Mouse (Mus musculus) v-Abl transformed pro-B cells (cell line): ENCODE data around the gene Poc1b.

ENCODE experiments used
- in situ Hi-C, 2 experiments: fragments of 400-800 bp; cut with MboI; formaldehyde crosslinking; loops; one replicate each; pipeline ENCODE4 v1.15.1; 2025; ENCODE audit not compliant: unreplicated experiment in 2 of 2

The Poc1b gene

DNA sequence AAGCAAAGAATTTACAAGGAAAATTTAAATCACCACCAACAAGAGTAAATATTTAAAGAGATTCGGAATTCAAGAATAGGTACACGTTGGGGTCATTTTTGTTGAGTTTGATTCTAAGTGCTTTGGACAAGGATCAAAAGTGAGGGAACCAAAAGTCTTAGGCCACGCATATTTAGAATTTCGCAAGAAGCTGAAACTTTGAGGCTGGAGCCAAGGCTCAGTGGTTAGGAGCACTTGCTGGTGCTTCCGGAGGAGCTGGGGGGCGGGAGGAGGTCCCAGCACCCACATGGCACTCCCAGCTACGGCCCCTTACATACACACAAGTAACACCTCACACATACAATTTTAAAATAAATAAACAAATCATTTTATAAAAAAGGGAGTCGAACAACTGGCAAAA, 39.8 kb downstream of the Poc1b start:
- in situ Hi-C loops = loop anchor here (5.0 to 25.0 kb wide), 3 partner anchors 39 to 1541 kb away; partner anchors contain the start of genes Galnt4 (in 2 of the 2), Poc1b (in 2 of the 2) and Atp2b1 (in 1 of the 2)

GRCm38 (mm10) chr10:99150016-99150415, 43.2 kb downstream of the Poc1b start:
- in situ Hi-C loops = loop anchor here in 1 of 2 experiments (10.0 kb wide), 1 partner anchor 1435 kb away; no protein-coding TSS in a partner anchor

- in situ Hi-C loops = loop anchor here in 1 of 2 experiments (10.0 kb wide), 1 partner anchor 1437 kb away; no protein-coding TSS in a partner anchor
Observed at GRCm38 (mm10) chr10:99151580-99151979, 44.7 kb downstream of the Poc1b start.

DNA sequence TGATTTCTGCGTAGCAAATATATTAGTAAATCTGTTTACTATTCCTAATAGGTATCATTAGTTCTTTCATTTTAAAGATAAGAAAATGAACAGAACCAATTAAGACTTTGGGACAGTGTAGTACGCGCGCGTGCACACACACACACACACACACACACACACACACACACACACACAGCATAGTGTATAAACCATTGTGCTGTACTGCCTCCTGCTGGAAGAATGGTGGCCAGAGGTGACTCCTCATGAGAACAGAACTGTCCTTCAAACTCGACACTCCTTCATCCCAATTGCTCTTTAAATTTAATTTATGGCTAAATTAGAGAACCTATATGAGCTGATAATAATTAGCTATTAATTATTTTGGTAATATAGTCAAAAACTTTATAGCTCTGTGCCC, 45.2 kb downstream of the Poc1b start:
- in situ Hi-C loops = loop anchor here in 1 of 2 experiments (10.0 kb wide), 1 partner anchor 1437 kb away; no protein-coding TSS in a partner anchor

- in situ Hi-C loops = loop anchor here (5.0 to 10.0 kb wide), 2 partner anchors 1440 to 1442 kb away; no protein-coding TSS in a partner anchor
Observed at GRCm38 (mm10) chr10:99154635-99155034, 47.8 kb downstream of the Poc1b start.

DNA sequence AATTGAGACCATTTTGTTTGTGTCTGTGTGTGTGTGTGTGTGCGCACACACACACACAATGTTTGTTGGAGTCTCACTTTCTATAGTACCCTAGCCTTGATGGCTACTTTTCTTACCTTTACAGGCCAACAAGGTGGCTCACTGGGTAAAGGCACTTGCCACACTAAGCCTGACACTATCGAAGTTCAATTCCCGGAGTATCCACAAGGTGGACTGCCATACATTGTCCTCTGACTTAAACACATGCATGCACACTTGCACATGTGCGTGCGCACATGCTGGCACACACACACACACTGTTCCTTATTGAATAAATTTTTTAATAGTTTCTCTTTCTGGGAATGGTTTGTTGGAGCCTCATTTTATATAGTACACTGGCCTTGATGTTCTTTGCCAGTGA, 50.0 kb downstream of the Poc1b start:
- in situ Hi-C loops = loop anchor here (5.0 to 10.0 kb wide), 2 partner anchors 1442 to 1445 kb away; no protein-coding TSS in a partner anchor

DNA sequence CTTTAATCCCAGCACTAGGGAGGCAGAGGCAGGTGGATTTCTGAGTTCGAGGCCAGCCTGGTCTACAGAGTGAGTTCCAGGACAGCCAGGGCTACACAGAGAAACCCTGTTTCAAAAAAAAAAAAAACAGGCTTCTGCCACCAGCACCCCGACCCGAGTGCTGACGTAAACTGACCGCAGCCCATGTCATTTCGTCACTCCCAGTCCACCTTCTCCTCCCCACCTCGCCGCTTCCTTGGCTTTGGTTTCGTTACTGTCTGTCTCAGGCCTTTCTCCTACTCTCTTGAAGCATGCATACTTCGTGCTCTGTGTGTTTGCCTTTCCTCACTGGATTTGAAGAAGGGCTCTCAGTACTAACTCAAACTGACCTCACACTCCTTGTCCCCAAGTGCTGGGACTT, 50.9 kb downstream of the Poc1b start:
- in situ Hi-C loops = loop anchor here (5.0 to 10.0 kb wide), 2 partner anchors 1443 to 1445 kb away; no protein-coding TSS in a partner anchor

DNA sequence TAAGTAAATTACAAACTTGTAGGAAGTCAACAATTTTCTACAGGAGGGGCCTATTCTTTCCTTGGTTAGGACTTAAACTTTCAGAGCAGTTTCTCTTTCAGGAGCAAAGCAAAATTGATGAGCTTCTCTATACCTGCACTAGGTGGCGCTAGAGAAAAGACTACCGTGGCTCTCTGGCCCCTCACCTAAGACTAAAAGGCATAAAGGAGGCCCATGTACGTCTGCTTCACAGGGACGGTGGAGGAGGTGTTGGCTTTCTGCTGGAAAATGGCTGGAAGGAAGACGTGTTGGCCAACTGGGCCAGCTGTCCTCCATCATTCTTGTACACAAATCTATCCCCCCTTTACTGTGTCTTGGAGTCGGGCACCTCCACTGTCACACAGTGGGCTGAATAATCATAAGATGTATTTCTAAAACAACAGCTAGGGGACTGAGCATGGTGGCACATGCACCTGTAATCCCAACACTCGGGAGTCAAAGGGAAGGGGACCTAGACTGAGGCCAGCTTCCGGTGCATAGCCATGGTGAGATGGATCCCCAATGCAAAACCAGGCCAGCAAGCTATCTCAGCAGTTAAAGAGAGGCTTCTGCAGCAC, 55.2 kb downstream of the Poc1b start:
- in situ Hi-C loops = loop anchor here (5.0 to 10.0 kb wide), 3 partner anchors 415 to 1313 kb away; no protein-coding TSS in a partner anchor

DNA sequence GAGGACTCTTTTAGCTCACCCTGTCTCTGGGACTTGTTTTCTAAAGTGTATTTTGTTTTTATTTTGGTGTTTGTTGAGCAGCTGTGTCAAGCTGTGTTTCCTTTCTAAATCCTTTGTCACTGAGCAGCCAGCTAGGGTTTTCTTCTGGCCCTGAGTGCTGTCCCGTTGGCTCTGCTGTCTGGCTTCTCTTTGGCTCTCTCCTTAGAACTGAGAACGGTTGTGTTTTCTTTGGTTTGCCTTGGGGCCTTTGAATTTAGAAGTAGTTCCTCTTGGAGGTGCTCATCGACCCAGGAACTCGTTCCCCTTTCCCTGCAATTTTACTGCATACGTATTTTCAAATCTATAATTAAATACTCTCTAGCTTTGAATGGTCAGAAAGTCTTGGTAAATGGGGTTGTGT, 56.2 kb downstream of the Poc1b start:
- in situ Hi-C loops = loop anchor here (5.0 to 10.0 kb wide), 3 partner anchors 414 to 1312 kb away; no protein-coding TSS in a partner anchor

- in situ Hi-C loops = loop anchor here (5.0 to 10.0 kb wide), 3 partner anchors 412 to 1310 kb away; no protein-coding TSS in a partner anchor
Observed at GRCm38 (mm10) chr10:99164871-99165477, 58.1 kb downstream of the Poc1b start.

- in situ Hi-C loops = loop anchor here in 1 of 2 experiments (10.0 kb wide), 1 partner anchor 1309 kb away; no protein-coding TSS in a partner anchor
Observed at GRCm38 (mm10) chr10:99165751-99166282, 59.0 kb downstream of the Poc1b start.

- in situ Hi-C loops = loop anchor here in 1 of 2 experiments (10.0 kb wide), 1 partner anchor 1308 kb away; no protein-coding TSS in a partner anchor
Observed at GRCm38 (mm10) chr10:99166392-99166791, 59.6 kb downstream of the Poc1b start.

- in situ Hi-C loops = loop anchor here in 1 of 2 experiments (10.0 kb wide), 1 partner anchor 1306 kb away; no protein-coding TSS in a partner anchor
Observed at GRCm38 (mm10) chr10:99168404-99168803, 61.6 kb downstream of the Poc1b start.

- in situ Hi-C loops = loop anchor here in 1 of 2 experiments (10.0 kb wide), 1 partner anchor 1306 kb away; no protein-coding TSS in a partner anchor
Observed at GRCm38 (mm10) chr10:99168840-99169764, 62.3 kb downstream of the Poc1b start.

- in situ Hi-C loops = loop anchor here (5.0 to 10.0 kb wide), 2 partner anchors 93 to 1305 kb away; partner anchors contain the start of gene Dusp6 (in 1 of the 2)
Observed at GRCm38 (mm10) chr10:99169765-99170129, 62.9 kb downstream of the Poc1b start.

DNA sequence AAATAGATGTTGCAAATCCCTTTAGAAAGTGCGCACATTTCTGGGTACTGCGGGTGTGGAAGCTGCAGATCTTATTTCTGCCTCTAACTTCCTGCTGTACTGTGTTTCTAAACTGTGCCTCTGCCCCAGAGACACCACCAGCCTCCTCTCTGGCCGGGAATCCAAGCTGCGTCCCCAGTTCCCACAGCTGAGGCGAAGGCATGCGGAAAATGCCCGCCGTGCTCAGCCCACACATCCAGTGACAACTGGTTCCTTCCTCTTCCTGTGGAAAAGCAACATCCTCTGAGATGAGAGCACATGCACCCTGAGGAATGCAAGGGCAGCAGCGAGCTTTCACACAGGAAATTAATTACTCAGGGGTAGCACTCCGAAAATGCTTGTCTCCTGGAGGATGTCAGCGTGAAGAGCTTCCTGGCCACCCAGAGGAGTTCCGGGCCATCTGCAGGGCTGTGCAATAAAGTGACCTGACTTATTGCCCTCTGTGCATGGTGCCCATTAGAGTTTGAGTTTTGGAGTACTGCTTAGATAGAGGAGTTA, 65.2 kb downstream of the Poc1b start:
- in situ Hi-C loops = loop anchor here in 1 of 2 experiments (5.0 kb wide), 1 partner anchor 90 kb away; the partner anchor contains the start of gene Dusp6

GRCm38 (mm10) chr10:99172906-99173507, 66.2 kb downstream of the Poc1b start:
- in situ Hi-C loops = loop anchor here in 1 of 2 experiments (5.0 kb wide), 1 partner anchor 89 kb away; the partner anchor contains the start of gene Dusp6

GRCm38 (mm10) chr10:99176911-99177310, 70.1 kb downstream of the Poc1b start:
- in situ Hi-C loops = no loop called here

- in situ Hi-C loops = no loop called here
Observed at GRCm38 (mm10) chr10:99178118-99178517, 71.3 kb downstream of the Poc1b start.
